Mouse (Mus musculus): ENCODE measurements at regions not wholly inside any gene's neighbourhood (a gene's known extent, or its start where the extent isn't known, plus 50 kb on each side); places are given as distances from the start of the nearest gene placed in this dataset.

DNA sequence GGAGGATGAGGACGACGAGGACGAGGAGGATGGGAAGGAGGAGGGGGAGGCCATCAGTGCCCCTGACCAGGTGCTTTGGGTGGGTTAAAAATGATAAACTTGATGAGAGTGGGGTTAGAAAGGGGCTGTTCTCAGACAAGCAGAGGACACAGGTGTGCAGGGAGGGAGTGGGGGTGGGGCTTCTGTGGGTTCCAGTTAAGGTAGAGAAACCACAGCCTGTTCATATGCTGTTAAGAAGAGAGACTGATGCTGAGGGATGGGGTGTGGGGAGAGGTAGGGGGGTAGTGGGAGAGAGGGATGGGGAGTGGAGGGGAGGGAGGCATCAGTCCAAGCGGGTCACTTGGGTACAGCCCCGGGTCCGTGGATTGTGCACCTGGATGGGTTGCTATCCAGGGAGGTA is 60.6 kb upstream of the Prdm11 start:
- TF ChIP-seq CTCF (IDR thresholded peaks at IDR 0.05; ENCODE audit: borderline replicate concordance, insufficient read depth, low read depth, low read length) (no peak), POLR2A (IDR thresholded peaks at IDR 0.05; ENCODE audit: borderline replicate concordance, insufficient read depth, low read length) (no peak)
